Mouse (Mus musculus) embryonic facial prominence, embryonic 12.5 days (tissue): Measurements from ENCODE around the gene Cdkn2aip. TPM values are rescaled to one million over a fixed set of nuclear protein-coding genes. Genes with fewer than 3 reads are reported as not detected.

Source experiments
- ATAC-seq: fragments of 200-750 bp; cut with Nextera tagmentation; 2 replicates; pipeline ENCODE4 v1.8.0; 2017; ENCODE audit not compliant: insufficient number of reproducible peaks, insufficient read depth, low FRiP score, low TSS enrichment
- H3K27ac ChIP-seq: fragments of 300-500 bp; sonication (generic); 2 replicates; pipeline ENCODE4 v1.5.1; 2016; ENCODE audit warnings: mild to moderate bottlenecking
- H3K27me3 ChIP-seq: fragments of 300-500 bp; sonication (generic); 2 replicates; pipeline ENCODE4 v1.6.1; 2016; ENCODE audit warnings: mild to moderate bottlenecking, moderate library complexity
- H3K36me3 ChIP-seq: fragments of 300-500 bp; sonication (generic); 2 replicates; pipeline ENCODE4 v1.6.1; 2016; ENCODE audit warnings: mild to moderate bottlenecking
- H3K4me1 ChIP-seq: fragments of 300-500 bp; sonication (generic); 2 replicates; pipeline ENCODE4 v1.6.1; 2016
- H3K4me2 ChIP-seq: fragments of 300-500 bp; sonication (generic); replicated peaks from 2 replicates; pipeline ENCODE4 v1.6.1; 2016; ENCODE audit warnings: mild to moderate bottlenecking, moderate library complexity
- H3K4me3 ChIP-seq: fragments of 300-500 bp; sonication (generic); 2 replicates; pipeline ENCODE4 v1.5.1; 2016; ENCODE audit warnings: mild to moderate bottlenecking
- H3K9ac ChIP-seq: fragments of 300-500 bp; sonication (generic); 2 replicates; pipeline ENCODE4 v1.6.1; 2016; ENCODE audit warnings: mild to moderate bottlenecking, moderate library complexity
- H3K9me3 ChIP-seq: fragments of 300-500 bp; sonication (generic); 2 replicates; pipeline ENCODE4 v1.6.1; 2016; ENCODE audit warnings: mild to moderate bottlenecking, moderate library complexity
- WGBS: fragments of 180-500 bp; shearing (Covaris S2); methylation state at CpG from one replicate; pipeline ENCODE4 v1.1.7; 2016; 5-methylcytosine and 5-hydroxymethylcytosine counted together
- polyA plus RNA-seq: library from polyadenylated mRNA; unstranded; fragments of >200 nt; fragmentation: Nextera tagmentation; extraction: Ambion mirVana; gene quantifications from 2 replicates; pipeline ENCODE4 v1.2.1, GENCODE M21; 2016

Cdkn2aip gene
- polyA plus RNA-seq, 1 experiment from 2014 or later = 33.5 TPM

GRCm38 (mm10) chr8:47674777-47675710 is 38.7 kb downstream of the Cdkn2aip start, which contains the start of gene Ing2:
Gene Ing2 (minus strand): TSS chr8:47675556.
- under 1% methylated on average over 101 of the region's 106 CpGs for WGBS
- ATAC-seq = peak; percentile 88
- Histone ChIP-seq H3K9ac (peak within 1 kb of the TSS; percentile 87), H3K9me3 (no peaks in the 10 kb centered on the region), H3K27me3 (no peaks in the 10 kb centered on the region), H3K4me2 (peak within 1 kb of the TSS; percentile 69), H3K4me1 (peaks cover 4% of the 10 kb centered on the region), H3K36me3 (no peaks in the 10 kb centered on the region), H3K4me3 (peak within 1 kb of the TSS; percentile 87), H3K27ac (peak within 1 kb of the TSS; percentile 93)

GRCm38 (mm10) chr8:47674140-47674776 is 39.5 kb downstream of the Cdkn2aip start:
- H3K9ac ChIP-seq = peak overlapping the region; percentile 87
- no peaks in the 10 kb centered on the region for H3K27me3 ChIP-seq
- no peaks in the 10 kb centered on the region for H3K9me3 ChIP-seq
- peak overlapping the region; percentile 93 for H3K27ac ChIP-seq
- peak; percentile 47 for ATAC-seq
- no peaks in the 10 kb centered on the region for H3K36me3 ChIP-seq
- H3K4me2 ChIP-seq = peak overlapping the region; percentile 69
- H3K4me3 ChIP-seq = peak overlapping the region; percentile 87
- WGBS = under 1% methylated on average over 44 of the region's 59 CpGs
- peaks cover 4% of the 10 kb centered on the region for H3K4me1 ChIP-seq

- Histone ChIP-seq H3K9me3 (no peaks in the 10 kb centered on the region), H3K27ac (peak overlapping the region; percentile 93), H3K27me3 (no peaks in the 10 kb centered on the region), H3K4me3 (peak overlapping the region; percentile 87), H3K4me2 (peak overlapping the region; percentile 69), H3K9ac (peak overlapping the region; percentile 87), H3K4me1 (peaks cover 4% of the 10 kb centered on the region), H3K36me3 (0 out of 2 replicates have a peak, but pooled peaks cover 5% of the 10 kb centered on the region)
- WGBS = under 1% methylated on average over 41 of the region's 53 CpGs
- peak; percentile 53 for ATAC-seq
Measured at GRCm38 (mm10) chr8:47673317-47674139, 40.2 kb downstream of the Cdkn2aip start.

- WGBS = 86% methylated on average over 8 of the region's 8 CpGs
- H3K4me3 ChIP-seq = no peak overlapping the region
- H3K27ac ChIP-seq = no peak overlapping the region
- H3K4me2 ChIP-seq = no peak overlapping the region
- 0 out of 2 replicates have a peak, but pooled peaks cover 19% of the 10 kb centered on the region for H3K36me3 ChIP-seq
- H3K4me1 ChIP-seq = no peaks in the 10 kb centered on the region
- H3K9ac ChIP-seq = no peak overlapping the region
- no peaks in the 10 kb centered on the region for H3K9me3 ChIP-seq
- H3K27me3 ChIP-seq = no peaks in the 10 kb centered on the region
- ATAC-seq = no peak
Measured at GRCm38 (mm10) chr8:47664231-47664785, 49.4 kb downstream of the Cdkn2aip start.

- H3K36me3 ChIP-seq = 0 out of 2 replicates have a peak, but pooled peaks cover 11% of the 10 kb centered on the region
- no peaks in the 10 kb centered on the region for H3K4me1 ChIP-seq
- no peaks in the 10 kb centered on the region for H3K9me3 ChIP-seq
- WGBS = 79% methylated on average over 5 of the region's 5 CpGs
- H3K27me3 ChIP-seq = no peaks in the 10 kb centered on the region
- H3K27ac ChIP-seq = no peak overlapping the region
- no peak overlapping the region for H3K9ac ChIP-seq
- no peak overlapping the region for H3K4me2 ChIP-seq
- ATAC-seq = no peak
- H3K4me3 ChIP-seq = no peak overlapping the region
Measured at GRCm38 (mm10) chr8:47663201-47663600, 50.5 kb downstream of the Cdkn2aip start.

GRCm38 (mm10) chr8:47662716-47663115 is 51.0 kb downstream of the Cdkn2aip start:
- ATAC-seq = no peak
- H3K4me2 ChIP-seq = no peak overlapping the region
- WGBS = 91% methylated on average over 5 of the region's 5 CpGs
- no peaks in the 10 kb centered on the region for H3K27me3 ChIP-seq
- H3K36me3 ChIP-seq = 0 out of 2 replicates have a peak, but pooled peaks cover 8% of the 10 kb centered on the region
- H3K27ac ChIP-seq = no peak overlapping the region
- no peak overlapping the region for H3K9ac ChIP-seq
- no peaks in the 10 kb centered on the region for H3K9me3 ChIP-seq
- H3K4me1 ChIP-seq = no peaks in the 10 kb centered on the region
- H3K4me3 ChIP-seq = no peak overlapping the region

GRCm38 (mm10) chr8:47660394-47660793 is 53.3 kb downstream of the Cdkn2aip start:
- no peak for ATAC-seq
- no peaks in the 10 kb centered on the region for H3K4me1 ChIP-seq
- no peak overlapping the region for H3K4me2 ChIP-seq
- H3K27me3 ChIP-seq = no peaks in the 10 kb centered on the region
- H3K9me3 ChIP-seq = no peaks in the 10 kb centered on the region
- H3K4me3 ChIP-seq = no peak overlapping the region
- 94% methylated on average over 7 of the region's 7 CpGs for WGBS
- no peak overlapping the region for H3K9ac ChIP-seq
- no peak overlapping the region for H3K27ac ChIP-seq
- 0 out of 2 replicates have a peak, but pooled peaks cover 3% of the 10 kb centered on the region for H3K36me3 ChIP-seq

- WGBS = 90% methylated on average over 5 of the region's 5 CpGs
- ATAC-seq = no peak
- no peaks in the 10 kb centered on the region for H3K27me3 ChIP-seq
- no peaks in the 10 kb centered on the region for H3K4me1 ChIP-seq
- H3K36me3 ChIP-seq = no peaks in the 10 kb centered on the region
- no peaks in the 10 kb centered on the region for H3K9me3 ChIP-seq
- no peak overlapping the region for H3K27ac ChIP-seq
- no peak overlapping the region for H3K9ac ChIP-seq
- no peak overlapping the region for H3K4me3 ChIP-seq
- no peak overlapping the region for H3K4me2 ChIP-seq
Measured at GRCm38 (mm10) chr8:47659463-47659862, 54.3 kb downstream of the Cdkn2aip start.

Other genes starting within 250 kb of the Cdkn2aip start
- gene Trappc11, start 180.5 kb downstream of the Cdkn2aip start, polyA plus RNA-seq = 40.6 and 42.3 TPM in 2 replicates
- gene Rwdd4a, start 180.3 kb downstream of the Cdkn2aip start, polyA plus RNA-seq = 42.1 and 45.1 TPM in 2 replicates
- gene Ing2, start 38.4 kb downstream of the Cdkn2aip start, polyA plus RNA-seq = 16.6 and 18.9 TPM in 2 replicates
- gene Cldn24, start 108.2 kb upstream of the Cdkn2aip start, polyA plus RNA-seq = not detected in 2 replicates
- gene Cldn22, start 110.5 kb upstream of the Cdkn2aip start, polyA plus RNA-seq = not detected in 2 replicates